Mouse (Mus musculus): ENCODE results near the gene Bfsp1.

GRCm38 (mm10) chr2:143837291-143837701 is 25.7 kb downstream of the Bfsp1 start:
- no peak for TF ChIP-seq CHD2 (IDR thresholded peaks at IDR 0.05; ENCODE audit: low read depth, low read length)
- no peak for TF ChIP-seq MAFK (IDR thresholded peaks at IDR 0.05; ENCODE audit: insufficient read depth, low read depth, low read length)
- no peak for TF ChIP-seq ZNF384 (IDR thresholded peaks at IDR 0.05; ENCODE audit: low read depth, low read length)
- no peak for TF ChIP-seq HCFC1 (IDR thresholded peaks at IDR 0.05; ENCODE audit: borderline replicate concordance, insufficient read depth, low read length)
- TF ChIP-seq ZC3H11A (IDR thresholded peaks at IDR 0.05; ENCODE audit: borderline replicate concordance, low read depth, low read length): peak; percentile 62; the same call in 1 of the 2 replicates

Data from ES-E14 (cell line).